Comparison of ENCODE assay signal across 8 mouse cellular contexts in genomic region chr6:29860238-29860637, GRCm38 (mm10). TPM values are rescaled to one million over a fixed set of nuclear protein-coding genes. Genes with fewer than 3 reads are reported as not detected.
DNase-seq lines count a peak whose midpoint lies in the region; ATAC-seq and TF ChIP-seq lines count a peak whose summit lies in the region.

No protein-coding gene starts in this region.

- H3K36me3 ChIP-seq in midbrain, embryonic 11.5 days (ENCODE audit: control insufficient read depth, insufficient read depth, low read length): no peaks in the 10 kb centered on the region
- no peaks in the 10 kb centered on the region for H3K36me3 ChIP-seq in midbrain, embryonic 16.5 days (ENCODE audit: control insufficient read depth, insufficient read depth, low read length)
- no peaks in the 10 kb centered on the region for H3K36me3 ChIP-seq in kidney, embryonic 14.5 days (ENCODE audit: control insufficient read depth, insufficient read depth, low read length)
- 0 out of 2 replicates have a peak, but pooled peaks cover 5% of the 10 kb centered on the region for H3K36me3 ChIP-seq in hindbrain, embryonic 10.5 days

- no peaks in the 10 kb centered on the region for H3K9me3 ChIP-seq in midbrain, embryonic 11.5 days (ENCODE audit: control insufficient read depth, low read length)
- H3K9me3 ChIP-seq in midbrain, embryonic 16.5 days (replicated peaks; ENCODE audit: control insufficient read depth, low read length, poor library complexity, severe bottlenecking): no peaks in the 10 kb centered on the region
- H3K9me3 ChIP-seq in kidney, embryonic 14.5 days (ENCODE audit: control insufficient read depth, low read length): no peaks in the 10 kb centered on the region
- H3K9me3 ChIP-seq in hindbrain, embryonic 10.5 days: no peaks in the 10 kb centered on the region

- intact Hi-C loops in left cerebral cortex, postnatal 25 days (cut with DNase I): no loop called here

- no peak overlapping the region for H3K9ac ChIP-seq in midbrain, embryonic 11.5 days (ENCODE audit: low read length)
- H3K9ac ChIP-seq in midbrain, embryonic 16.5 days (ENCODE audit: low read depth, low read length): no peak overlapping the region
- H3K9ac ChIP-seq in kidney, embryonic 14.5 days (ENCODE audit: low read depth, low read length): no peak overlapping the region

- no peaks in the 10 kb centered on the region for H3K4me1 ChIP-seq in midbrain, embryonic 11.5 days (ENCODE audit: control insufficient read depth, insufficient read depth, low read length)
- H3K4me1 ChIP-seq in midbrain, embryonic 16.5 days (ENCODE audit: control insufficient read depth, insufficient read depth, low read length): no peaks in the 10 kb centered on the region
- H3K4me1 ChIP-seq in bone marrow, adult 2 months (ENCODE audit: control insufficient read depth, insufficient read depth, low read length): no peaks in the 10 kb centered on the region
- no peaks in the 10 kb centered on the region; the same call in 1 of the 2 replicates for H3K4me1 ChIP-seq in kidney, embryonic 14.5 days (ENCODE audit: control insufficient read depth, insufficient read depth, low read length)
- no peaks in the 10 kb centered on the region for H3K4me1 ChIP-seq in hindbrain, embryonic 10.5 days (replicated peaks)

- no peak for DNase-seq in midbrain, embryonic 11.5 days (ENCODE audit: low spot score, missing footprints)
- DNase-seq in left cerebral cortex, postnatal 25 days (ENCODE audit: low spot score in 2 of 2): no peak
- DNase-seq in hindbrain, embryonic 10.5 days (ENCODE audit: low spot score): no peak
- no peak for DNase-seq in cerebellum, adult 9-11 months

- TF ChIP-seq POLR2A in bone marrow, adult 2 months (IDR thresholded peaks at IDR 0.05; ENCODE audit: borderline replicate concordance, control insufficient read depth, low read depth, low read length): no peak

- H3K27ac ChIP-seq in midbrain, embryonic 11.5 days (ENCODE audit: low read depth, low read length): no peak overlapping the region
- no peak overlapping the region for H3K27ac ChIP-seq in midbrain, embryonic 16.5 days (ENCODE audit: low read length)
- H3K27ac ChIP-seq in bone marrow, adult 2 months (ENCODE audit: control insufficient read depth, insufficient read depth, low read depth, low read length, poor library complexity): no peak overlapping the region
- no peak overlapping the region for H3K27ac ChIP-seq in kidney, embryonic 14.5 days (ENCODE audit: low read depth, low read length)
- H3K27ac ChIP-seq in hindbrain, embryonic 10.5 days: no peak overlapping the region

- TF ChIP-seq CTCF in bone marrow, adult 2 months (IDR thresholded peaks at IDR 0.05; ENCODE audit: control insufficient read depth, insufficient read depth, low read length): peak; percentile 80

- ATAC-seq in midbrain, embryonic 11.5 days (ENCODE audit: low FRiP score): peak; percentile 48; the same call in 1 of the 2 replicates
- no peak for ATAC-seq in midbrain, embryonic 16.5 days
- 0 out of 2 replicates have a peak, but pooled peaks have one; percentile 66 for ATAC-seq in kidney, embryonic 14.5 days (ENCODE audit: low FRiP score, low TSS enrichment)
- ATAC-seq in megakaryocyte progenitor cell, adult 5-6 weeks (replicated peaks; ENCODE audit: poor library complexity): peak; percentile 91

- no peak overlapping the region for H3K4me2 ChIP-seq in midbrain, embryonic 11.5 days
- H3K4me2 ChIP-seq in midbrain, embryonic 16.5 days (ENCODE audit: low read length): no peak overlapping the region
- no peak overlapping the region for H3K4me2 ChIP-seq in kidney, embryonic 14.5 days (replicated peaks; ENCODE audit: low read depth, low read length)

- no peak overlapping the region for H3K4me3 ChIP-seq in midbrain, embryonic 11.5 days (ENCODE audit: low read depth, low read length)
- no peak overlapping the region for H3K4me3 ChIP-seq in midbrain, embryonic 16.5 days (ENCODE audit: low read depth, low read length)
- H3K4me3 ChIP-seq in bone marrow, adult 2 months (replicated peaks; ENCODE audit: control insufficient read depth, low read depth, low read length): no peak overlapping the region
- H3K4me3 ChIP-seq in kidney, embryonic 14.5 days (ENCODE audit: low read length): no peak overlapping the region
- H3K4me3 ChIP-seq in hindbrain, embryonic 10.5 days: no peak overlapping the region

- no peaks in the 10 kb centered on the region for H3K27me3 ChIP-seq in midbrain, embryonic 11.5 days (ENCODE audit: control insufficient read depth, insufficient read depth, low read length)
- no peaks in the 10 kb centered on the region for H3K27me3 ChIP-seq in midbrain, embryonic 16.5 days (ENCODE audit: control insufficient read depth, insufficient read depth, low read depth, low read length)
- no peaks in the 10 kb centered on the region for H3K27me3 ChIP-seq in kidney, embryonic 14.5 days (ENCODE audit: control insufficient read depth, insufficient read depth, low read length)
- H3K27me3 ChIP-seq in hindbrain, embryonic 10.5 days (ENCODE audit: insufficient read depth, poor library complexity, severe bottlenecking): no peaks in the 10 kb centered on the region

- 92% methylated on average over 3 of the region's 3 CpGs for WGBS in midbrain, embryonic 11.5 days
- WGBS in midbrain, embryonic 16.5 days: 86% methylated on average over 3 of the region's 3 CpGs
- WGBS in bone marrow, adult 2 months: 90% methylated on average over 3 of the region's 3 CpGs
- 84% methylated on average over 3 of the region's 3 CpGs for WGBS in kidney, embryonic 14.5 days
- WGBS in hindbrain, embryonic 10.5 days: 89% methylated on average over 3 of the region's 3 CpGs

RNA-seq across cellular contexts. Expression of gene Strip2, which starts 56.6 kb away (rescaled TPM):
- 0.62 and 0.83 TPM in 2 replicates for polyA plus RNA-seq in midbrain, embryonic 11.5 days (2014; fragmentation: Nextera tagmentation; extraction: Ambion mirVana)
- polyA plus RNA-seq in midbrain, embryonic 16.5 days (2015; fragmentation: Nextera tagmentation; extraction: Ambion mirVana): 4.2 and 4.4 TPM in 2 replicates
- polyA plus RNA-seq in bone marrow, adult 2 months (2011; ENCODE audit: insufficient read depth, insufficient read length, low replicate concordance, missing spikeins): 1.5 and 1.6 TPM in 2 replicates
- 0.87 and 0.99 TPM in 2 replicates for polyA plus RNA-seq in kidney, embryonic 14.5 days (2014; fragmentation: Nextera tagmentation; extraction: Ambion mirVana)
- 0.30 and 0.54 TPM in 2 replicates for total RNA-seq in megakaryocyte progenitor cell, adult 5-6 weeks (2015)
- total RNA-seq in megakaryocyte progenitor cell, adult 5-6 weeks (2017): 0.17 and 0.30 TPM in 2 replicates
- total RNA-seq in left cerebral cortex, postnatal 25 days (2021): 10 to 100 TPM; 14.2 to 33.7 TPM
- polyA plus RNA-seq in hindbrain, embryonic 10.5 days (2016; fragmentation: Nextera tagmentation; extraction: Ambion mirVana): 0.86 and 1.0 TPM in 2 replicates
